Mouse (Mus musculus) small intestine, adult 2 months (tissue): ENCODE measurements around the gene Arv1.

Source experiments
- CTCF ChIP-seq: fragments of 200-500 bp; IDR thresholded peaks from 2 replicates; pipeline ENCODE4 v1.5.1; 2012; ENCODE audit warnings: low read depth, mild to moderate bottlenecking, control low read depth, inconsistent platforms, low read length, moderate library complexity, mixed read lengths; ENCODE audit not compliant: insufficient replicate concordance, insufficient read length; ENCODE audit errors: extremely low read depth
- POLR2A ChIP-seq: fragments of 200-500 bp; IDR thresholded peaks from 2 replicates; pipeline ENCODE4 v1.6.1; 2012; ENCODE audit warnings: low read depth, mild to moderate bottlenecking, control low read depth, inconsistent platforms, low read length, moderate library complexity

DNA sequence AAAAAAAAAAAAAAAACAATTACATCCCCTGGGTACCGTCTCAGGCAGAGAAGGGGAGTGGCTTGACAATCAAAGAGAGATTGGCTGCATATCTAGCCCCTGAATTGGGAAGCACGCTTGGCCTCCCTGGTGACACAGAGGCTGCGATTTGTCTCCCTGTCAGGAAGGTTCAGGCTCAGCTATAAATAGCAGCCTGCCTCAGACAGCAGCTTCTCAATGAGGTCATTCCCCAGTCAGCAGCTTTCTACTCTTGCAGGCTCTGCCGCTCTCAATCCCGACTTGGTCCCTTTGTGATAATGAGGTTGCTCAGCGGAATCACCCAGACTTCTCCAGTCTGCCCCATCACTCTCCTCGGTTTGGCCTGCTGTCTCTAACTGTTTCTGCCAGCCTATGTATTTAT, 58.3 kb downstream of the Arv1 start:
- TF ChIP-seq POLR2A (no peak), CTCF (no peak)
